Mouse (Mus musculus): Measurements from ENCODE around the gene Ezh2. TPM values are rescaled to one million over a fixed set of nuclear protein-coding genes. Genes with fewer than 3 reads are reported as not detected.

Gene Ezh2
- total RNA-seq, 2 experiments from 2014 or later: 10.8 to 11.4 TPM

GRCm38 (mm10) chr6:47559287-47559686 is 35.9 kb downstream of the Ezh2 start:
- intact Hi-C loops (cut with DNase I): no loop called here
- no peak for DNase-seq

GRCm38 (mm10) chr6:47552280-47552679 is 42.9 kb downstream of the Ezh2 start:
- intact Hi-C loops (cut with DNase I): no loop called here
- DNase-seq: no peak

GRCm38 (mm10) chr6:47535333-47535732 is 59.8 kb downstream of the Ezh2 start:
- DNase-seq: no peak
- intact Hi-C loops (cut with DNase I): no loop called here

GRCm38 (mm10) chr6:47532547-47532946 is 62.6 kb downstream of the Ezh2 start:
- intact Hi-C loops (cut with DNase I): no loop called here
- no peak for DNase-seq

GRCm38 (mm10) chr6:47527655-47528054 is 67.5 kb downstream of the Ezh2 start:
- no peak for DNase-seq
- intact Hi-C loops (cut with DNase I): loop anchor here (10.0 kb wide), 1 partner anchor 213 kb away; no protein-coding TSS in a partner anchor

- DNase-seq: no peak
- intact Hi-C loops (cut with DNase I): loop anchor here (10.0 kb wide), 1 partner anchor 212 kb away; no protein-coding TSS in a partner anchor
Observed at GRCm38 (mm10) chr6:47527129-47527528, 68.0 kb downstream of the Ezh2 start.

GRCm38 (mm10) chr6:47526446-47526845 is 68.7 kb downstream of the Ezh2 start:
- intact Hi-C loops (cut with DNase I): loop anchor here (10.0 kb wide), 1 partner anchor 212 kb away; no protein-coding TSS in a partner anchor
- DNase-seq: no peak

- no peak for DNase-seq
- intact Hi-C loops (cut with DNase I): loop anchor here (10.0 kb wide), 1 partner anchor 210 kb away; no protein-coding TSS in a partner anchor
Observed at GRCm38 (mm10) chr6:47525041-47525440, 70.1 kb downstream of the Ezh2 start.

- no peak for DNase-seq
Observed at GRCm38 (mm10) chr6:47522431-47522830, 72.7 kb downstream of the Ezh2 start.

GRCm38 (mm10) chr6:47520030-47520429 is 75.1 kb downstream of the Ezh2 start:
- intact Hi-C loops (cut with DNase I): loop anchor here (10.0 kb wide), 1 partner anchor 205 kb away; no protein-coding TSS in a partner anchor
- DNase-seq: no peak

More at GRCm38 (mm10) chr6:47522431-47522830, 72.7 kb downstream of the Ezh2 start:
- intact Hi-C loops (cut with DNase I): loop anchor here (10.0 kb wide), 1 partner anchor 208 kb away; no protein-coding TSS in a partner anchor

- DNase-seq: no peak
- intact Hi-C loops (cut with DNase I): no loop called here
Observed at GRCm38 (mm10) chr6:47494562-47494961, 100.6 kb downstream of the Ezh2 start.

- no peak for DNase-seq
- intact Hi-C loops (cut with DNase I): no loop called here
Observed at GRCm38 (mm10) chr6:47482027-47482426, 113.1 kb downstream of the Ezh2 start.

Other genes with a start within 250 kb of the Ezh2 start
- gene Cul1, start 141.9 kb downstream of the Ezh2 start, total RNA-seq (2021): 10 to 100 TPM; 66.7 to 71.1 TPM
- gene Pdia4, start 218.1 kb upstream of the Ezh2 start, total RNA-seq (2021): 10 to 100 TPM; 38.4 to 50.1 TPM
- gene Zfp786, start 235.5 kb upstream of the Ezh2 start, total RNA-seq (2021): under 1 TPM; 0.68 to 0.72 TPM
- 1 to 10 TPM; 5.6 to 8.0 TPM for gene Zfp398, start 240.3 kb upstream of the Ezh2 start, total RNA-seq (2021)